Mouse (Mus musculus) cerebellum, adult 2 months (tissue): ENCODE results near the gene Borcs6.

ENCODE experiments used
- CTCF ChIP-seq: fragments of 200-500 bp; IDR thresholded peaks from 2 replicates; pipeline ENCODE4 v1.5.1; 2011; ENCODE audit warnings: low read depth, mild to moderate bottlenecking, control low read depth, low read length, moderate library complexity, borderline replicate concordance; ENCODE audit not compliant: insufficient read depth
- POLR2A ChIP-seq: fragments of 200-500 bp; IDR thresholded peaks from 2 replicates; pipeline ENCODE4 v1.6.1; 2011; ENCODE audit warnings: low read length, control low read depth, borderline replicate concordance; ENCODE audit not compliant: insufficient read depth

DNA sequence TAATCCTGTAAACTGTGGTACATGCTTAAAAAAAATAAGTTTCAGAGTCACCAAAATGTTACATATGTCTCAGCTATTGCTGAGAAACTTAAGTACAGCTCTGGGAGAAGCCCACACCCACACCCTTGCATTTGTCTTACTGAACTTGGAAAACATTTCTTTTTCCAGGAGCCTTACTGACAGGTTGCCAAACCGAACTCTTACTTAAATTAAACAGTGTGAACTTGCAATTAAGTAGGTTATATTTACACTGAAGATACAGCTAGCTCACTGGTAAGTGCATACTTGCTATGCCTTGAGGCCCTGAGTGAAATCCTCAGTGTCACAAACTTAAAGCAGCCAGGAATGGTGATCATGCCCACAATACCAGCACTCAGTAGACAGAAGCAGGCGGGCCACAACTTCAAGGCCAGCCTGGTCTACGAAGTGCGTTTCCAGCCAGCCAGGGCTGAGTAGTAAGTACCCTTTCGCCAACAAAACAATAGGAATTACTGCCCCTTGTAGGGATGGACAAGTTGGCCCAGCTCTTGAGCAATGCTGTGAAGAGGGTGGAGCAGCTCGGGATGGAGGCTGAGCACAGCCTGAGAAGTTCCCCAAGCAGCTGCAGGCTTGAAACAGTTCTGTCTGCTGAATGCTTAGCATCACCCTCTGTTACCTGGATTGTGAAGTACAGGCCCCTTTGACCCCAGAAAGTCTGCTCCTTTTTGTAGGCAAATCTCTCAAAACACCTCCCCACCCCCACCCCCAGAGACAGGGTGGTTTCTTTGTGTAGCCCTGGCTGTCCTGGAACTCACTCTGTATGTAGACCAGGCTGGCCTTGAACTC is 14.6 kb downstream of the Borcs6 start:
- TF ChIP-seq CTCF (no peak), POLR2A (no peak)
